Mouse (Mus musculus): ENCODE data around the gene Gm10663.

The Gm10663 gene

DNA sequence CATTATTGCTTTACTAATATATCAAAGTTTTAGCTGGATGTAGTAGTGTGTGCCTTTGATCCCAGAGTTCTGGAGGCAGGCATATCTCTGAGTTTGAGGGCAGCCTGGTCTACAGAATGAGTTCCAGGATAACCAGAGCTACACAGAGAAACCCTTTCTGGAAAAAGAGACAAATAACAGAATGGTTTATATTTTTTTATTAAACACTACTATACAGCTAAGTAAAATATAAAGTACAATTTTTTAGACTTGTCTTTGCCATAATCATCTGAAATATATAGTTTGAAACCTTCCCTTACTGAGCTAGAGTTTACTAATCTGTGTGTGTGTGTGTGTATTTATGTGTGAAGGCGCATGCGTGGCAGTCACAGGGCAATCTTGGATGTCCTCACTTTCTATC lies at the start of gene Gm10663:
TSS of gene Gm10663 (plus strand) at position 301 of the 400 bp plus-strand sequence.
- DNase-seq (ENCODE audit: low spot score in 2 of 2): no peak

DNA sequence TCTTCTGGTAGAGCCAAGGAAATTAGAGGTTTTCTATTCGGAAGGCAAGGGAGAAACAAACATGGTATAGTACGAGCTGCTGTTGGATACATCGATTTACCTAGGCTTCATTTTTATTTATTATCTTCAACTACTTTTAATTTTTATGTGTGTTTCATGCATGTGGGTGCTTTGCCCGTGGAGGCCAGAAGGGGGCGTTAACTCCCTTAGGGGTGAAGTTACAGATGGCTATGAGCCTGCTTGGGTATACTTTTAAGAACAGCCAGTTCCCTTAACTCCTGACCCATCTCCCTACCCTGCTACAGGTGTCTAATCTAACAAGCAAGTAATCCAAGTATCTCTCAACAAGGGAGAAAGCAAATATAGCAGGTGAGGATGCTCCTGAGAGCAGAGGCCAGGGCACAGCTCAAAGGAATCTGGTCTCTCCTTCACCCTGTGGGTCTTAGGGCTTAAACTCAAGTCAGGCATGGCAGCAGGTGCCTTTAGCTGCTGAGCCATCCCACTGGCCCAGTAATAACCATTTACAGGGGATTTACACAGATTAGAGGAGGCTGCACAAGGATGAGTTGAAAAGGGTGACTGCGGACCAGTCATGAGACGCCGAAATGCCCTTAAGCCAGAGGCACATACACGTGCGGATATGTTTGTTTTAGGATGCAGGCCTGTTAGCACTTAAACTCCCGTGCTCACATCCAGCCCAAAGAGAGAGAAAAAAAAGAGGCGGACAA lies 45.7 kb upstream of the Gm10663 start:
- DNase-seq (ENCODE audit: low spot score in 2 of 2): no peak

DNA sequence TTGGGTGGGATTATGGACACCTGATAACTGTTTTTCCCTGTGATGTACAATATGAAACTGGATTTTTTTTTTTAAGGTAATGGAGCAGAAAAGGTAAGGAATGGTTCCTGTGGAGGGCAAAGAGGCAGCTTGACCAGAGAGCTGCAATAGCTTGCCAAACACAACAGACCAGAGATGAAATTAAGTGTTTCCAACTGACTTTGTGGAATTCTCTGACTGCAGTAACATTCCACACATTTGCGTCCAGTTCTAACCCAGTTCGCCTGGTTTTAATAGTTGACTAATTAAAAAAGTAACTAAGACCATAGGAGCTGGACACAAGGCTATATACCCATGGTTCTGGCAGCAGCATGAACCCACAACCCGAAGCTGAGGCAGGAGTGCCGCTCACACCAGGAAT lies 45.1 kb upstream of the Gm10663 start:
- DNase-seq (ENCODE audit: low spot score in 2 of 2): no peak

DNA sequence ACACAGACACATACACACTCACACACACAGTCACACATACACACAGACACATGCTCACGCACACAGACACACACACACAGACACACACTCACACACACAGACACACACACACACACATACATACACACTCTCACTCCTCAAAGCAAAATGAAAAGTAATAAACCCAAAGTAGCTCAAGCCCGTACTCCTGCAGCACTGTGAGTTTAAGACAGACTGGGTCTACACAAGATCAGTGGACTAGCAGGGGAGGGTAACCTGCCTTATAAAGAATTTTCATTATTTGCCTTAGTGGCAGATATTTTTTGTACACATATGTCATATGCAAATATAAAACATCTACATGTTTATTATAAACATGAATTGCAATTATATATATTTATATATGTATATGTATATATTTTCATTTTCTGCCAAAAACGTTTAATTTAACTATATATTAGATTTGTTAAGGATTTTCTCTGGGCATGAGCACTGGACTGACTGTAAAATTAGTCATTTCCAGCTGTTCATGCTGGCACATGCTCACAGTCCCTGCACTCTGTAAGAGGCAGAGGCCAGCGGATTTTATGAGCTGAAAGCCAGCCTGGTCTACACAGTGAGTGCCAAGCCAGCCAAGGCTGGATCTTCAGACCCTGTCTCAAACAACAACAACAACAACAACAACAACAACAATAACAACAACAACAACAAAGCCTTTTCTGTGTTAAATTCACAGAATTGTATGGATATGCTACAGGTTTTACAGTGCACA lies 43.9 kb upstream of the Gm10663 start:
- no peak for DNase-seq (ENCODE audit: low spot score in 2 of 2)

DNA sequence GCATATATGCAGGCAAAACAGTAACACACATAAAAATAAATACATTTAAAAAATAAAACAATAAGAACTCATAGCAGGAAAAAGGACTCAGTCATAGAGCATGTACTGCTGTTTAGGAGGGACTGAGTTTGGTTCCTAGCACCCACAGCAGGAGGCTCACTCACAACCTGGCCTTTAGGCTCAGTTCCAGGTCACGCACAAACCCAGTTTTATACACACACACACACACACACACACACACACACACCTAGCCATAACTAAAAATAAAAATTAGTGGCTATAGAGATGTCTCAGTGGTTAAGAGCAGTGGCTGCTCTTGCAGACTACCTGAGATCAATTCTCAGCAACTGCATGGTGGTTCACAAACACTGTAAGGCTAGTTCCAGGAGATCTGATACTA lies 42.7 kb upstream of the Gm10663 start:
- no peak for DNase-seq (ENCODE audit: low spot score in 2 of 2)

DNA sequence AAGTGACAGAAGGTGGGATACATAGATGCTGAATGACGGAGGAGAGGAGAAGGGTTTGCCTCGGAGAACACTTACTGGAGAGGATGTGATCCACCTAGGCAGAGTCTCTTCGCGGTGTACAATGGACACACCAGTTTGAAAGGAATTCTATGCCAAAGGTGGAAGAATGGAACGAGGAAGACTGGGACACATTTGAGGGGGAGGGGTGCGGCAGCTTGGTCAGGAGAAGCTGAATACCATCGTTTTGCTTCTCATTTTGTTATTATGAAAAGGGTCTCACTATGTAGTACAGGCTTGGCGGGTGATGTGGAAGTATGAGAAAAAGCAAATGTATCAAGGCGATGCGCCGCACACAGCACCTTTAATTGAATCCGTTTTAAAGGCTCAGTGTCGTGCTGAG lies 41.8 kb upstream of the Gm10663 start:
- DNase-seq (ENCODE audit: low spot score in 2 of 2): no peak

DNA sequence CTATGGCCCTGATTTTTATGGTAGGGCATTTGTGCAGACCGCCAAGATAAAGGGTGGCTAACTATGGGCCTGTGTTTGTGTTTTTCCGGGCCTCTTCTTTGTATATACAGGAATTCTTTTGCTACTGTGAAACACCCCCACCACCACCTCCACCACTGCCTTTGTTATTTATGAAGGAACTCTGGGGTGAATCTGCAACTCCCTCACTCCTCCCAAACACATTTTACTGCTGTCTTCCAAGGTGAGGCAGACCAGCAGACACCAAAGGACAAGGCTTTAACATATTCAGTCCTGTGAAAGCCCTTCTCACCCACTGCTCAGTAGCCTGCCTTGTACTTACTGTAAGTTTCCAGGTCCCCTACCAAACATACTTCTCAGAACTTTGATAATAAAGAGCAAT lies 40.7 kb upstream of the Gm10663 start:
- no peak for DNase-seq (ENCODE audit: low spot score in 2 of 2)

DNA sequence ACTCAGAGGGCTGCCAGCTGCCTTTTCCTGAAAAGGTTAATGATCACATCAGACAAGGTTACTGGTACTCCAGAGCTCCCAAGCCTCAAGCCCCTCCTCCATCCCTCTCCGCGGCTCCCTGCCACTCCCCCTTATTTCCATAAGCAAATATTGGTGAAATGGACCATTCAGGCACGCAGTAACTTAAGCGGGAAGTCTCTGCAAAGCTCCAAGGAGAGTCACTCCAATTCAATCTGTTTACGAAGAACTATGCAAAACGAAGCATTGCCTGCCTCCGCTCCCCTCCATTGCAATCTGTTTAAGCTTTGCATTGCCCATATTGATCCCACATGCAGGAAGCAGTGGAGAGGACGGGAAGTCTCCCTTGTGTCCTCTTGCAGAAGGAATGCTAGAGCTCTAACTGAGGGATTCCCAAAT lies 37.7 kb upstream of the Gm10663 start, which contains the start of gene Apela:
TSS of gene Apela (minus strand) at position 220 of the 417 bp plus-strand sequence.
- no peak for DNase-seq (ENCODE audit: low spot score in 2 of 2)

DNA sequence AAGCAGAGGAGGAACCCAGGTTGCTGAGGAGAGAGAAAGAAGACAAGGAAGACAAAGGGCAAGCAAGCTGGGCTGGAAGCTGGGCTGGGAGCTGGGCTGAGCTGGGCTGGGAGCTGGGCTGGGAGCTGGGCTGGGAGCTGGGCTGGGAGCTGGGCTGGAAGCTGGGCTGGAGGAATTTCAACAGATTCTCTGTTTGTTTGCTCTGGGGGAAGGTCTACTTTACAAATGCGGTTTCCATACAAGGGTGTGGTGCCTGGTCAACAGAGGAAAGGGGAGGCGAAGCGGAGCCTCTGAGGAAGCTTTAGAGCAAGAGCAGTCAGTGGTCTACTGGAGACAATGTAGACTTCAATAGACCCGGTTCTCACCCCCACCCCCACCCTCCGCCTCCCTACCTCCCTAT lies 28.3 kb upstream of the Gm10663 start:
- DNase-seq (ENCODE audit: low spot score in 2 of 2): no peak

DNA sequence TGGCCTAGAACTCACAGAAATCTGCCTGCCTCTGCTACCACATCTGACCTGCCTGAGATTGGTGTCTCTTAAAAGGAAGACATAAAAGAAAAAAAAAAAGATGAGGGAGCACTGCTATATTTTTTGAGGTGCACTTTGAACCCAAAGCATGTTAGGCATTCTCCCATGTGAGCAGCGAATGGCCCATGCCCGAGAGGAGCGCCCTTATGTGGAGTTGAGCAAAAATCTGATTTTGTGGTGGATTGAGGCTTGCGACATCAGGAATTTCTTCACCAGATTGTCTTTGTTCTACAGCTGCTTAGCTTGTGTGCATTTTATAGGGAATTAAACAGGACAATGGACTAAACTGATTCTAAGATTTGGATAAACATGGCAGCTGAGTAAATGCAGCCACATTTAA lies 27.6 kb upstream of the Gm10663 start:
- DNase-seq (ENCODE audit: low spot score in 2 of 2): no peak

DNA sequence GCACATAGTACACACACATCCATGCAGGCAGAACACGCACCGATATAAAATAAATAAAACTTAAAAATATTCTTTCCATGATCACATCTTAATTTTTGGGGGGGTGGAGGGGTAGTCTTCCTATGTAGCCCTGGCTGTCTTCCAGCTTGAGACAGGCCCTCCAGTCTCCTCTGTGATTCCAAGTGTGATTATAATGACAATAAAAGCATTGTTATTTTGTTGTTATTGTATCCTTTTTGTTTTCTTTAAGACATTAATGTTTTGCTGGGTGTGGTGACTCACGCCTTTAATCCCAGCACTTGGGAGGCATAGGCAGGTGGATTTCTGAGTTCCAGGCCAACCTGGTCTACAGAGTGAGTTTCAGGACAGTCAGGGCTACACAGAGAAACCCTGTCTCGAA lies 27.0 kb upstream of the Gm10663 start:
- no peak for DNase-seq (ENCODE audit: low spot score in 2 of 2)

DNA sequence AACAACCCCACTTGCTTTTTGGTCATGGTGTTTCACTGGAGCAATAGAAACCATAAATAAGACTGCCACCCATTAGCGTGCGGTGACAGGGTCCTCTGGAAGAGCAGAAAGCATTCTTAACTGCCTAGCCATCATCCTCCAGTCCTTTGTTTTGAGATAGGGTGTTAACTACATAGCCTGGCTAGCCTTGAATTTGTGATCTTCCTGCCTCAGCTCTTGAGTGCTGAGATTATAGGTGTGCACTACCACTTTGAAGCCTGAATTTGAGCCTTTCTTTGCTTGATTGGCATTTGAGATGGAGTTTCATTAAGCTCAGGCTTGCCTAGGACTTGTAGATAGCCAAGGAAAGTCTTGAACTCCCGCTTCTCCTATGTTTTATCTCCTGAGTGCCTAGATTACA lies 21.3 kb upstream of the Gm10663 start:
- no peak for DNase-seq (ENCODE audit: low spot score in 2 of 2)

DNA sequence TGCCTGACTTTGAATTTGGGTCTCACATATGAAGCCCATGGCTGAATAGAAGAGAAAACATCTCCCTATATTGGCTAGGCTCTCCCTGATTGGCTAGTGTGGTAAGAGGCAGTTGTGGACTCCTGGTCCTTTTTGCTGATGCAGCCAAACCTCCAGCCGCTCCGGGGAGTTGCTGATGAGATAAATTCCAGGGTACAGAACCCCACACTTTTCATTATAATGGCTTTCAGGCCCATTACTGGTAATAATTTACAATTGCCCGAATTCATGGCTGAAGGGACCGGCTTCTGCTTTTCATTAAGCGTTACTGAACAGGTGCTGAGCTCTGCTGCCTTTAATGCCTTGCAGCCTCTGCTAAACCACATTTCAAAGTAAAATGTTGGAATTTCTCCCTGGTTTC lies 20.9 kb upstream of the Gm10663 start:
- DNase-seq (ENCODE audit: low spot score in 2 of 2): no peak

DNA sequence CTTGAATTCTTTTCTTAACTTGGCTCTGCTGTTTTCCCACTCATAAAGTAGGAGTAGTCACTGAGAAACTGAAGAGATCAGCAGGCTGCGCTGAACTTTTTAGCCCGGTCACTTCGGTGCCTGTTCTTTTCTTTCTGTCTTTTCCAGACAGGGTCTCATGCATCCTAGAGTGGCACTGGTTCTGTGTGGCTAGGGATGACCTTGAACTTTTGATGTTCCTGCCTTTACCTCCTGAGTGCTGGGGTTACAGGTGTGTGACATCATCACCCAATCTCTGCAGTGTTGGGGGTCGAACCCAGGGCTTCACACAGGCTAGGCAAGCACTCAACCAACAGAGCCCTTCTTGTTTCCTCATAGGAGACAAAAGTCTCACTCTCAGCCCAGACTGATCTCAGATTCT lies 18.1 kb upstream of the Gm10663 start:
- DNase-seq (ENCODE audit: low spot score in 2 of 2): no peak

DNA sequence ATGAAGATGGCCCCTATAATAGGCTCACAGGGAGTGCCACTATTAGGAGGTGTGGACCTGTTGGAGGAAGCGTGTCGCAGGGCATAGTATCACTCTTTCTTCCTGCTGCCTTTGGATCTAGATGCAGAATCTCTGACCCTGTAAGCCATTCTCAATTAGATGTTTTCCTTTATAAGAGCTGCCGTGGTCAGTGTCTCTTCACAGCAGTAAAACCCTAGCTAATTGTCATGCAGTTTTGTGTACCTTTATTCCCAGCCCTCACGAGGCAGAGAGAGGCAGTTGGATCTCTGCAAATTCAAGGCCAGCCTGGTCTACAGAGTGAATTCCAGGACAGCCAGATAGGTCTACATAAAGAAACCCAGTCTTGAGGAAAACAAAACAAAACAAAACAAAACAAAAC lies 12.6 kb upstream of the Gm10663 start:
- DNase-seq (ENCODE audit: low spot score in 2 of 2): no peak

DNA sequence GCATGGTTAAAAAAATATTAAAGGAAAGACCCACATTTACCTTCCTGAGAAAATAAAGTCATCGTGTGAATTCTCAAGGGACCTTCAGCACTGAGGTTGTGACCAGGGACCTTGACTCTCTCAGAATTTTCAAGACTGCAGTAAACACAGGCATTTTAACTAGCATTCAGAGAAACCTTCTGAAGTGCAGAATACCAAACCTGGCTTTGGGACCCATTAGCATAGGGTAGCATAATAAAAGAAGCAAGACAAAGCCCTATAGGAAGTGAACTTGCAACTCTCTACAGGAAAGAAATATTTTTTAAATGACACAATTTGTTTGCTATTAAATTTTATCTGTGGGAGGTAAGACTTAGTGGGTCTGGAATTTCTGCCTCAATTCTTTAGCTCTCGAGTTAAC lies 10.8 kb upstream of the Gm10663 start:
- no peak for DNase-seq (ENCODE audit: low spot score in 2 of 2)

DNA sequence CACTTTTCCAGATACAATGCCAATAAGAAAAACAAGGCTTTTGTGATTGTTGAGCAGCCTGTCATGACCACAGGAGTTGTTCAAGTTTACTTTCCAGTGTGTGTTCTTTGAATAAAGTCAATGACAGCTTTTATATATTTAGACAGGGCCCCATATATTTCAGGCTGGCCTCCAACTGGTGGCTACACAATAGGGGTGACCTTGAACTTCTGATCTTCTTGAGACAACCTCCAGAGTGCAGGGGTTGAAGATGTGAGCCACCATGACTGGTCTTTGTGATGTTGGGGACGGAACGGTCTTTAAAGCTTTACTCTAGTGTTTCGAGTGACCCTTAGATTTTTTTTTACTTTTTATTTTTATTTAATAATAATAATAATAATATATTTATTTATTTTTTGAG lies 9.2 kb upstream of the Gm10663 start:
- DNase-seq (ENCODE audit: low spot score in 2 of 2): no peak

DNA sequence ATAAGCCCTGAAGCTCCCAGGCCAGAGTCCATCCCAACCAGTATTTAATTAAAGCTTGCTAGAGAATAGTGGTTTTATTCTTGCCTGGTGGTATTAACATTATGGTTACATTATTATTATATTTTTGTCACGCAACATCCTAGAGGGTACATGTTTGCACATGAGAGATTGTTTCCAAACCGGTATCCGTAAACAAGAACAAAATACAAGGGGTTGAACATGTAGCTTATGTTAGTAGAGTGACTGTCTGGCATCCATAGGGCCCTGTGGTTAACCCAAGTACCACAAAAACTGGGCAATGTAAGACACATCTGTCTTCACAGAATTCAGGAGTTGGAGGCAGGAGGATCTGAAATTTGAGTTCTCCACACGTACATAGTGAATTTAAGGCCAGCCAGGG lies 7.8 kb upstream of the Gm10663 start:
- no peak for DNase-seq (ENCODE audit: low spot score in 2 of 2)

DNA sequence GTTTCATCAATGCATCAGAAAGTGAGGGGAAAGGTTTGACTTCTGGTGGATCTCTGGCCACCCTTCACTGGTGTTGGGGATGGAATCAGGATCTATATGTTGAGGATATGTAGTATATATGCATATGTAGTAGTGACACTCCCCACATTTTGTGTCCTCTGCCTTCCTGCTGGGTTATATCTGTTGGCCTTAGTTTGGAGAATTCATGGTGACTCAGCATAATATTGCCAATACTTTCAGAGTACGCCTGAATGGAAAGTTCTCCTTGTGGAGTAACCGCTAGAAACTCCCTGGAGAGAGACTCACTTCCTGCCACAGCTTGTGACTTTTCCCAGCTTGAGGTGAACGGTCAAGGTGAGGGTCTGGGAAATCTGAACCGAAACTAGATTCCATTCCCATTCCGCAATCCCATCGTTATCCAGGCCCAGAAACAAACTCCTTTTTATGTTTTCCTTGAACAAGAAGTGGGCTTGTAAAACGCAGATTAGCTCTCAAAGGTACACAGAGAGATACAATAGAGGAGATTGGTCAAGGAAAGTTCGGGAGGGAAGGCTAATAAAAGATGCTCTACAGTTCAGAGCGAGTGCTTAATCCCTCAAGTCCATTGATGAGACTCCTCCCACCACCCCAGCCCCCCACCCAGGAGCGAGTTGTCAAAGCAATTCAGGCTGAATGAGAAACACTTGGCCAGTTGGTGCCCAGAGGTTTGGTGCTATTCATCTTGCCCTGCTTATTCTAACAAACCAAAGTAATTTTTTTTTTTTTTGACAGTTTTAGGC lies 7.0 kb upstream of the Gm10663 start:
- DNase-seq (ENCODE audit: low spot score in 2 of 2): no peak

DNA sequence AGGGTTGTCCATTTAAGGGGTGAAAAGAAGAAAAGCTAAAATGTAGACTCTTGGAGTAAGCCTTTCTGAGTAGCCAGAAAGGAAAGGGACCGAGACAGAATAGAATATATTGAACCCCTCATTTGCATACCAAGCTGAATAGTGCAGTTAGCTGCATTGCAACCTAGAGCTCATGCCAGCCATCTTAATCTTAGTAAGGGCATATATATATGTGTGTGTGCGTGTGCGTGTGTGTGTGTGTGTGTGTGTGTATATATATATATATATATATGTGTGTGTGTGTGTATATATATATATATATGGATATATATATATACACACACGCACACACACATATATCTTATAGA lies 6.4 kb upstream of the Gm10663 start:
- no peak for DNase-seq (ENCODE audit: low spot score in 2 of 2)

DNA sequence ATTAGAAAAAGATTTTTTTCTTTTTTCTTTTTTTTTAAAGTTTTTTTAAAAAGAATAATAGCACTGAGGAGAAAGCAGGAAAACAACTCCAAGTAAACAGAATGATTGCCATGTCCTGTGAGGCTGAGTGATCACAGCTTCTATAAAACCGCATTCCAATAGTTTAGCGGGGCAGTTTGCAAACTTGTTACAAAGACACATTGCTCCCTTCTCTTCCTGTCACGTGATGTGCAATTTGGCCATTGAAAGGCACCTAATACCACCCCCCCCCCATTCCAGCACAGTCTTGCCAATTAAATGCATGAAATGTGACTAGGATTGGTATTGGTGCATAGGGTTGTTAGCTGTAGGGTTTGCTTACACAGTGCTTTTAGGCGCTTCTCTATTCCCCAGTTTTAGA lies 3.8 kb upstream of the Gm10663 start:
- DNase-seq (ENCODE audit: low spot score in 2 of 2): no peak

DNA sequence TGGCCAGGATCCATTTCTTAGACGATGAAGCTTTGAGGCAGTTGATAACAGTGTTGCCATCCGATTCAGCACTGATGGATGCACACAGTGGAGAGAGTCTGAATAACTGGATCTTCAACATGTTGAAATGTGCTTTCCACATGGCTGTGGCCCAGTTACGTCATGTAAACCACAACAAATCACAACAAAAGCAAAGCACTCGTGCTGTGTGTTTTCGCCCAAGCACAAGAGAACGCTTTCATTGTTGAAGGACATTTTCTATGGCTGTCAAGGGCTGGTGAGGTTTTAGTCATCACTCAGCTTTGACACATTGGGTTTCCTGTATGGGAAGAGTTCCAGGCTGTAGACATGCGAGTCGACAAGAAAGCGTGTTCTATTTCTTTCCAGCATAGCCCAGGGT lies 5.9 kb downstream of the Gm10663 start:
- no peak for DNase-seq (ENCODE audit: low spot score in 2 of 2)

DNA sequence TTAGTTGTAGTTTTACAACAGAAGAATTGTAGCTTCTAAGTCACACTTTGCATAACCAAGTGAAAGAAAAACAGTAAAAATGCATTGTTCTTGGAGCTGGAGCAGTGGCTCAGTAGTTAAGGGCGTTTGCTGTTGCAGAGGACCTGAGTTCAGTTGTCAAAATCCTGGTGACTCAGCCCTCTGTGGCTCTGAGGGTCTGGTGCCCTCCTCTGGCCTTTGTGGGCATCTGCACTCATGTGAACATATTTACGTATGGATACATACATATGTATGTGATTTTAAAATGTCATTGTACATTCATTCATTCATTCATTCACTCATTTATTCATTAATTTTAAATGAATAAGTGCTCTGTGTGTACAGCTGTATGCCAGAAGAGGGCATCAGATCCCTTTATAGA lies 10.8 kb downstream of the Gm10663 start:
- no peak for DNase-seq (ENCODE audit: low spot score in 2 of 2)
